Comparison of ENCODE assay signal across 7 mouse cellular contexts in genomic region chr1:46210014-46210588, GRCm38 (mm10).
DNase-seq lines count a peak whose midpoint lies in the region; ATAC-seq and TF ChIP-seq lines count a peak whose summit lies in the region.
"Not testable (repeated sequence)": the region's sequence is repeated elsewhere in the genome, so short reads cannot be mapped to it uniquely, and the experiment has no call there.

No protein-coding gene starts in this region.

- H3K9me3 ChIP-seq in kidney, embryonic 15.5 days (replicated peaks); kidney, postnatal 0 days (replicated peaks; ENCODE audit: low read length); limb, embryonic 12.5 days; midbrain, embryonic 11.5 days (ENCODE audit: control insufficient read depth, low read length); midbrain, postnatal 0 days (ENCODE audit: low read length): not testable (repeated sequence)

- not testable (repeated sequence) for H3K4me2 ChIP-seq in kidney, embryonic 15.5 days; kidney, postnatal 0 days (ENCODE audit: low read length); limb, embryonic 12.5 days; midbrain, embryonic 11.5 days; midbrain, postnatal 0 days (ENCODE audit: low read depth, low read length, poor library complexity, severe bottlenecking)

- H3K36me3 ChIP-seq in kidney, embryonic 15.5 days; kidney, postnatal 0 days (ENCODE audit: insufficient read depth, low read length); limb, embryonic 12.5 days; midbrain, embryonic 11.5 days (ENCODE audit: control insufficient read depth, insufficient read depth, low read length); midbrain, postnatal 0 days (ENCODE audit: insufficient read depth, low read length): not testable (repeated sequence)

- not testable (repeated sequence) for H3K9ac ChIP-seq in kidney, embryonic 15.5 days; kidney, postnatal 0 days (ENCODE audit: low read depth, low read length); limb, embryonic 12.5 days (replicated peaks); midbrain, embryonic 11.5 days (ENCODE audit: low read length); midbrain, postnatal 0 days (replicated peaks; ENCODE audit: low read length, poor library complexity, severe bottlenecking)

- H3K4me1 ChIP-seq in kidney, embryonic 15.5 days; kidney, postnatal 0 days (replicated peaks; ENCODE audit: insufficient read depth, low read length); limb, embryonic 12.5 days (replicated peaks); midbrain, embryonic 11.5 days (ENCODE audit: control insufficient read depth, insufficient read depth, low read length); midbrain, postnatal 0 days (ENCODE audit: insufficient read depth, low read length): not testable (repeated sequence)

- 69% methylated on average over 2 of the region's 2 CpGs for WGBS in kidney, embryonic 15.5 days
- WGBS in kidney, postnatal 0 days = 81% methylated on average over 2 of the region's 2 CpGs
- WGBS in limb, embryonic 12.5 days = 69% methylated on average over 2 of the region's 2 CpGs
- 55% methylated on average over 2 of the region's 2 CpGs for WGBS in midbrain, embryonic 11.5 days
- WGBS in midbrain, postnatal 0 days = 56% methylated on average over 2 of the region's 2 CpGs

- not testable (repeated sequence) for H3K27ac ChIP-seq in kidney, embryonic 15.5 days; kidney, postnatal 0 days; limb, embryonic 12.5 days; midbrain, embryonic 11.5 days (ENCODE audit: low read depth, low read length); midbrain, postnatal 0 days (ENCODE audit: low read depth, low read length)

- peak; percentile 49; the same call in 1 of the 2 replicates for ATAC-seq in kidney, embryonic 15.5 days (replicated peaks; ENCODE audit: low FRiP score)
- ATAC-seq in kidney, postnatal 0 days (replicated peaks; ENCODE audit: low FRiP score, low read depth) = peak; percentile 83
- ATAC-seq in limb, embryonic 12.5 days (ENCODE audit: insufficient number of reproducible peaks, insufficient read depth, low FRiP score, low TSS enrichment, low read depth) = peak; percentile 81
- ATAC-seq in midbrain, embryonic 11.5 days (ENCODE audit: low FRiP score) = peak; percentile 53
- 0 out of 2 replicates have a peak, but pooled peaks have one; percentile 52 for ATAC-seq in midbrain, postnatal 0 days (ENCODE audit: low FRiP score)

- DNase-seq in kidney, adult 8-10 months = peak; percentile 13 to 39
- DNase-seq in kidney, postnatal 0 days (ENCODE audit: low spot score) = peak; percentile 5
- DNase-seq in kidney, postnatal 14 days = peak; percentile 30
- not testable (repeated sequence) for DNase-seq in midbrain, embryonic 11.5 days (ENCODE audit: low spot score, missing footprints); midbrain, postnatal 0 days (ENCODE audit: low spot score)

- H3K27me3 ChIP-seq in kidney, embryonic 15.5 days; kidney, postnatal 0 days (ENCODE audit: insufficient read depth, low read length); limb, embryonic 12.5 days; midbrain, embryonic 11.5 days (ENCODE audit: control insufficient read depth, insufficient read depth, low read length); midbrain, postnatal 0 days (ENCODE audit: insufficient read depth, low read length): not testable (repeated sequence)

- not testable (repeated sequence) for TF ChIP-seq CTCF in kidney, postnatal 0 days (IDR thresholded peaks at IDR 0.05; ENCODE audit: low read depth); midbrain, postnatal 0 days (IDR thresholded peaks at IDR 0.05)

- not testable (repeated sequence) for H3K4me3 ChIP-seq in kidney, embryonic 15.5 days (replicated peaks); kidney, postnatal 0 days (replicated peaks; ENCODE audit: low read depth, low read length); limb, embryonic 12.5 days (replicated peaks); midbrain, embryonic 11.5 days (ENCODE audit: low read depth, low read length); midbrain, postnatal 0 days (ENCODE audit: low read depth, low read length)
